Mouse (Mus musculus): ENCODE results near the gene Ppp2r5e.

The Ppp2r5e gene

GRCm38 (mm10) chr12:75545431-75545925, 50.6 kb downstream of the Ppp2r5e start:
- in situ Hi-C loops (cut with MboI; ENCODE audit: low pct_unique_long_range_greater_than_20kb in 1 of 2, low sequenced_read_pairs in 2 of 2, unreplicated experiment in 1 of 2), result no loop called here

GRCm38 (mm10) chr12:75544666-75545065, 51.4 kb downstream of the Ppp2r5e start:
- in situ Hi-C loops (cut with MboI; ENCODE audit: low pct_unique_long_range_greater_than_20kb in 1 of 2, low sequenced_read_pairs in 2 of 2, unreplicated experiment in 1 of 2), result no loop called here

- in situ Hi-C loops (cut with MboI; ENCODE audit: low pct_unique_long_range_greater_than_20kb in 1 of 2, low sequenced_read_pairs in 2 of 2, unreplicated experiment in 1 of 2), result no loop called here
Measured at GRCm38 (mm10) chr12:75544259-75544658, 51.8 kb downstream of the Ppp2r5e start.

- in situ Hi-C loops (cut with MboI; ENCODE audit: low pct_unique_long_range_greater_than_20kb in 1 of 2, low sequenced_read_pairs in 2 of 2, unreplicated experiment in 1 of 2), result no loop called here
Measured at GRCm38 (mm10) chr12:75543346-75543745, 52.7 kb downstream of the Ppp2r5e start.

GRCm38 (mm10) chr12:75540621-75541171, 55.3 kb downstream of the Ppp2r5e start:
- in situ Hi-C loops (cut with MboI; ENCODE audit: low pct_unique_long_range_greater_than_20kb in 1 of 2, low sequenced_read_pairs in 2 of 2, unreplicated experiment in 1 of 2), result no loop called here

- in situ Hi-C loops (cut with MboI; ENCODE audit: low pct_unique_long_range_greater_than_20kb in 1 of 2, low sequenced_read_pairs in 2 of 2, unreplicated experiment in 1 of 2), result no loop called here
Measured at GRCm38 (mm10) chr12:75539228-75539627, 56.8 kb downstream of the Ppp2r5e start.

GRCm38 (mm10) chr12:75537673-75538423, 58.2 kb downstream of the Ppp2r5e start:
- in situ Hi-C loops (cut with MboI; ENCODE audit: low pct_unique_long_range_greater_than_20kb in 1 of 2, low sequenced_read_pairs in 2 of 2, unreplicated experiment in 1 of 2), result no loop called here

GRCm38 (mm10) chr12:75537019-75537672, 58.9 kb downstream of the Ppp2r5e start:
- in situ Hi-C loops (cut with MboI; ENCODE audit: low pct_unique_long_range_greater_than_20kb in 1 of 2, low sequenced_read_pairs in 2 of 2, unreplicated experiment in 1 of 2), result no loop called here

- in situ Hi-C loops (cut with MboI; ENCODE audit: low pct_unique_long_range_greater_than_20kb in 1 of 2, low sequenced_read_pairs in 2 of 2, unreplicated experiment in 1 of 2), result no loop called here
Measured at GRCm38 (mm10) chr12:75536566-75536965, 59.5 kb downstream of the Ppp2r5e start.

- in situ Hi-C loops (cut with MboI; ENCODE audit: low pct_unique_long_range_greater_than_20kb in 1 of 2, low sequenced_read_pairs in 2 of 2, unreplicated experiment in 1 of 2), result no loop called here
Measured at GRCm38 (mm10) chr12:75533145-75533544, 62.9 kb downstream of the Ppp2r5e start.

- in situ Hi-C loops (cut with MboI; ENCODE audit: low pct_unique_long_range_greater_than_20kb in 1 of 2, low sequenced_read_pairs in 2 of 2, unreplicated experiment in 1 of 2), result no loop called here
Measured at GRCm38 (mm10) chr12:75531895-75532294, 64.2 kb downstream of the Ppp2r5e start.

- in situ Hi-C loops (cut with MboI; ENCODE audit: low pct_unique_long_range_greater_than_20kb in 1 of 2, low sequenced_read_pairs in 2 of 2, unreplicated experiment in 1 of 2), result no loop called here
Measured at GRCm38 (mm10) chr12:75528857-75529808, 66.9 kb downstream of the Ppp2r5e start.

GRCm38 (mm10) chr12:75528300-75528699, 67.7 kb downstream of the Ppp2r5e start:
- in situ Hi-C loops (cut with MboI; ENCODE audit: low pct_unique_long_range_greater_than_20kb in 1 of 2, low sequenced_read_pairs in 2 of 2, unreplicated experiment in 1 of 2), result no loop called here

- in situ Hi-C loops (cut with MboI; ENCODE audit: low pct_unique_long_range_greater_than_20kb in 1 of 2, low sequenced_read_pairs in 2 of 2, unreplicated experiment in 1 of 2), result no loop called here
Measured at GRCm38 (mm10) chr12:75524199-75524598, 71.8 kb downstream of the Ppp2r5e start.

- in situ Hi-C loops (cut with MboI; ENCODE audit: low pct_unique_long_range_greater_than_20kb in 1 of 2, low sequenced_read_pairs in 2 of 2, unreplicated experiment in 1 of 2), result no loop called here
Measured at GRCm38 (mm10) chr12:75522931-75523330, 73.1 kb downstream of the Ppp2r5e start.

GRCm38 (mm10) chr12:75522360-75522759, 73.7 kb downstream of the Ppp2r5e start:
- in situ Hi-C loops (cut with MboI; ENCODE audit: low pct_unique_long_range_greater_than_20kb in 1 of 2, low sequenced_read_pairs in 2 of 2, unreplicated experiment in 1 of 2), result no loop called here

- in situ Hi-C loops (cut with MboI; ENCODE audit: low pct_unique_long_range_greater_than_20kb in 1 of 2, low sequenced_read_pairs in 2 of 2, unreplicated experiment in 1 of 2), result no loop called here
Measured at GRCm38 (mm10) chr12:75520395-75520794, 75.7 kb downstream of the Ppp2r5e start.

- in situ Hi-C loops (cut with MboI; ENCODE audit: low pct_unique_long_range_greater_than_20kb in 1 of 2, low sequenced_read_pairs in 2 of 2, unreplicated experiment in 1 of 2), result no loop called here
Measured at GRCm38 (mm10) chr12:75519181-75519940, 76.7 kb downstream of the Ppp2r5e start.

Data from mouse embryonic stem cell (cell line).